Mouse (Mus musculus) heart, embryonic 11.5 days (tissue): ENCODE results near the gene 5730522E02Rik. TPM values are rescaled to one million over a fixed set of nuclear protein-coding genes. Genes with fewer than 3 reads are reported as not detected.

Experiments used
- ATAC-seq: fragments of 200-750 bp; cut with Nextera tagmentation; replicated peaks from 2 replicates; pipeline ENCODE4 v1.8.0; 2017; ENCODE audit warnings: moderate library complexity; ENCODE audit not compliant: insufficient number of reproducible peaks, low FRiP score, low TSS enrichment
- H3K27ac ChIP-seq: fragments of 300-500 bp; sonication (generic); 2 replicates; pipeline ENCODE4 v1.5.1; 2014; ENCODE audit warnings: mild to moderate bottlenecking, low read depth, low read length
- H3K27me3 ChIP-seq: fragments of 300-500 bp; sonication (generic); 2 replicates; pipeline ENCODE4 v1.6.1; 2014; ENCODE audit warnings: mild to moderate bottlenecking, low read length, mixed read lengths; ENCODE audit not compliant: control insufficient read depth, insufficient read depth
- H3K36me3 ChIP-seq: fragments of 300-500 bp; sonication (generic); 2 replicates; pipeline ENCODE4 v1.6.1; 2014; ENCODE audit warnings: mild to moderate bottlenecking, low read length, moderate library complexity, mixed read lengths; ENCODE audit not compliant: control insufficient read depth, insufficient read depth
- H3K4me1 ChIP-seq: fragments of 300-500 bp; sonication (generic); 2 replicates; pipeline ENCODE4 v1.6.1; 2014; ENCODE audit warnings: low read length; ENCODE audit not compliant: control insufficient read depth, insufficient read depth
- H3K4me2 ChIP-seq: fragments of 300-500 bp; sonication (generic); 2 replicates; pipeline ENCODE4 v1.6.1; 2014; ENCODE audit warnings: mild to moderate bottlenecking, moderate library complexity
- H3K4me3 ChIP-seq: fragments of 300-500 bp; sonication (generic); 2 replicates; pipeline ENCODE4 v1.5.1; 2014; ENCODE audit warnings: low read depth, low read length
- H3K9ac ChIP-seq: fragments of 300-500 bp; sonication (generic); 2 replicates; pipeline ENCODE4 v1.6.1; 2014; ENCODE audit warnings: mild to moderate bottlenecking, low read depth, low read length, moderate library complexity
- H3K9me3 ChIP-seq: fragments of 300-500 bp; sonication (generic); replicated peaks from 2 replicates; pipeline ENCODE4 v1.6.1; 2016; ENCODE audit warnings: low read length; ENCODE audit not compliant: control insufficient read depth
- WGBS: fragments of 180-500 bp; shearing (Covaris S2); extraction: QIAGEN DNeasy Blood & Tissue Kit; methylation state at CpG from one replicate; pipeline ENCODE4 v1.1.7; 2014; ENCODE audit not compliant: insufficient replicate concordance; 5-methylcytosine and 5-hydroxymethylcytosine counted together
- polyA plus RNA-seq: library from polyadenylated mRNA; unstranded; fragments of >200 nt; fragmentation: Nextera tagmentation; extraction: Ambion mirVana; gene quantifications from 2 replicates; pipeline ENCODE4 v1.2.1, GENCODE M21; 2014

5730522E02Rik gene
- polyA plus RNA-seq, 1 experiment from 2014 or later, result 1.3 TPM

DNA sequence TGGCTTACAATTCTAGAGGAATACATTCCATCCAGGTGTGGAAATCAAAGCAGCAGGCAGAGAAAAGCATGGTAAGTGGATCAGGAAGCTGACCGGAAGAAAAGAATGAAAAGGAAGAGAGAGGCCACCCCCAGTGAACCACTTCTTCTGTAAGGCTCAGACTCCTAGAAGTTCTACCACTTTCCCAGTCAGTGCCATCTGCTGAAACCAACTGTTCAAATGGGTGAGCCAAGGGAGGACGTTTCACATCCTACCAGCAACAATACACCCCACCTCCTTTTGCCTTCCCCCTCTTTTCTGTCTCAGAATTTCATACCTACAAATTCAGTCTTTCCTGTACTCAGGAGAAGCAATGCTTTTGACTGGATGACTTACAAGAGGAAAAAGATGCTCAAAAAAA is 197.0 kb downstream of the 5730522E02Rik start:
- no peaks in the 10 kb centered on the region for H3K4me1 ChIP-seq
- no peak overlapping the region for H3K9ac ChIP-seq
- no peak for ATAC-seq
- no peaks in the 10 kb centered on the region for H3K36me3 ChIP-seq
- H3K4me3 ChIP-seq, result no peak overlapping the region
- no peak overlapping the region for H3K27ac ChIP-seq
- 60% methylated on average over 2 of the region's 2 CpGs for WGBS
- H3K4me2 ChIP-seq, result no peak overlapping the region
- H3K27me3 ChIP-seq, result no peaks in the 10 kb centered on the region
- no peaks in the 10 kb centered on the region for H3K9me3 ChIP-seq

GRCm38 (mm10) chr11:26004018-26004417 is 206.5 kb downstream of the 5730522E02Rik start:
- no peaks in the 10 kb centered on the region for H3K9me3 ChIP-seq
- H3K9ac ChIP-seq, result no peak overlapping the region
- H3K4me1 ChIP-seq, result no peaks in the 10 kb centered on the region
- no peak overlapping the region for H3K27ac ChIP-seq
- H3K27me3 ChIP-seq, result no peaks in the 10 kb centered on the region
- 79% methylated on average over 4 of the region's 4 CpGs for WGBS
- no peak for ATAC-seq
- H3K4me2 ChIP-seq, result no peak overlapping the region
- H3K36me3 ChIP-seq, result no peaks in the 10 kb centered on the region
- H3K4me3 ChIP-seq, result no peak overlapping the region

DNA sequence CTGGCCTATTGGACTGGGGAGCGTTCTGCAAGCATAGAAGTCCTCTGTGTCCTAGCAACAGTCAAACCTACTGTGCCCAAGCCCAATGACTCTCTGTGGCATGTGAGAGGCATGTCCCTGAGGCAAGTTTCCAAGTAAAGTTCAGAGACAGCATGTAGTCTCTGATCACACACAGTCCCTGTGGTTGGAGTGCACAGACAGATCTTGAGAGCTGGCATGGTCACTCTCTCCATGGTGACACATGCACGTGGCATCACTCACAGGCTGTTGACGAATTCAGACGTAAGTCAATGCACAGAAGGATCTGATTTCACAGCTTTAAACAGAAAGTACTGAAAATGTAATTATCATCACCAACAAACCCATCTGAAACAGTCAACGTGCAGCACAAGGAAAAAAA is 210.8 kb downstream of the 5730522E02Rik start:
- H3K4me3 ChIP-seq, result no peak overlapping the region
- H3K9me3 ChIP-seq, result no peaks in the 10 kb centered on the region
- no peak overlapping the region for H3K4me2 ChIP-seq
- no peaks in the 10 kb centered on the region for H3K27me3 ChIP-seq
- no peaks in the 10 kb centered on the region for H3K36me3 ChIP-seq
- no peaks in the 10 kb centered on the region for H3K4me1 ChIP-seq
- H3K27ac ChIP-seq, result no peak overlapping the region
- no peak for ATAC-seq
- WGBS, result 74% methylated on average over 5 of the region's 5 CpGs
- no peak overlapping the region for H3K9ac ChIP-seq

DNA sequence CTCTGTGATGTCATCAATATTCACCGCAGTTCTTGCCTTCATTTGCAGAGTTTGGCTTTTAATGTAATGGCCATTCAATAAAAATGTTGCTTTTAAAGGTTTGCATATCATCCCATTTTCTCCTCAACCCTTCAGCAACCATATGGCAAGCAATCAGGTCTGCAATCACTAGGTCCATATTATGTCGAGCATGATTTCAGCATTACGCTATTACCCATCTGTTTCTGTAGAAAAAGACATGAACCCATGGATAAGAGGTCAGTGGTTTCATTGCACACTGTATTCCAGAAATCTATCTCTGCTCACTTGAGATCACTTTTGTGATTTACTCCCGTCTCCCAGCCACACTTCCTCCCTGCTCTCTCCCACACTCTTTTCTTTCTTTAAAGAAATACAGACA is 213.1 kb downstream of the 5730522E02Rik start:
- H3K27ac ChIP-seq, result no peak overlapping the region
- H3K9ac ChIP-seq, result no peak overlapping the region
- H3K27me3 ChIP-seq, result no peaks in the 10 kb centered on the region
- H3K4me2 ChIP-seq, result no peak overlapping the region
- H3K4me1 ChIP-seq, result no peaks in the 10 kb centered on the region
- 77% methylated on average over 4 of the region's 4 CpGs for WGBS
- H3K9me3 ChIP-seq, result no peaks in the 10 kb centered on the region
- no peaks in the 10 kb centered on the region for H3K36me3 ChIP-seq
- ATAC-seq, result no peak
- H3K4me3 ChIP-seq, result no peak overlapping the region

DNA sequence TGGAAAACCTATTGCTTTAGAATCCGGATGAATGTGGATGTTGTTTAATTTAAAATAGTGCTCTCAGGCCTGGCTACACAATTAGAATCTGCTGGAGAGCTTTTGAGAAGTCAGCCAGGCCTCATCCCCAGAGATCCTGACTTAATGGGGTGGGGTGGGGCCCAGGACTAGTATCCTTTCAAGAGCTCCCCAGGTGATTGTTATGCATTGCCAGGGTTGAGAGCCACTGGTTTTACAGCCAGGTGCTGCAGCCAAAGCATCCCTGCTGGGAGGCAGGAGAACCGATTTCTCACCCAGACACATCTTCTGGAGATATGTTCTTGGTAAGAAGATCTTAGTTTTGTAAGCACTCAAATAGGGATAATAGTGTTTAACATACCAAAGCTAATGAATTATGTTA is 216.4 kb downstream of the 5730522E02Rik start:
- Histone ChIP-seq H3K4me3 (no peak overlapping the region), H3K9ac (no peak overlapping the region), H3K27me3 (no peaks in the 10 kb centered on the region), H3K4me2 (no peak overlapping the region), H3K27ac (no peak overlapping the region), H3K9me3 (no peaks in the 10 kb centered on the region), H3K36me3 (no peaks in the 10 kb centered on the region), H3K4me1 (no peaks in the 10 kb centered on the region)
- ATAC-seq, result no peak
- 40% methylated on average over 2 of the region's 2 CpGs for WGBS

DNA sequence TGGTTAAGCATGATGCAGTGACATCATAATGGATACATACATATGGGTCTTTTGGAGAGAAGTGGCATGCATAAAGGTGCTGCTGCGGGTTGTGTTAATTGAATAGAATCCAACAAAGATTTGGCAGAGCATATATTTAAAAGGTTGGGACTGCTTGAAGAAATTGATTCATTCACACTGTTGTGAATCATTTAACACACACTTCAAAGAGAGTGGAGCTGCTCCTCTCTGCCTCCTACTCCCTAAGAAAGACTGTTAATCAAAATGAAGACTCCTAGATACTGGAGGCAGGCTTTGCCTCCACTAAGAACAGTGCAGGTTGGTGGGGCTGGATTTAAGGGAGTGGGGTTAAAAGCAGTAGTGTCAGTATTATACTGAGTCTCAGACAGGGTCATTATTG is 218.3 kb downstream of the 5730522E02Rik start:
- Histone ChIP-seq H3K4me3 (no peak overlapping the region), H3K4me2 (no peak overlapping the region), H3K9me3 (no peaks in the 10 kb centered on the region), H3K9ac (no peak overlapping the region), H3K27ac (no peak overlapping the region), H3K36me3 (no peaks in the 10 kb centered on the region), H3K27me3 (no peaks in the 10 kb centered on the region), H3K4me1 (no peaks in the 10 kb centered on the region)
- 89% methylated on average over 1 of the region's 1 CpGs for WGBS
- no peak for ATAC-seq

- Histone ChIP-seq H3K36me3 (no peaks in the 10 kb centered on the region), H3K9ac (no peak overlapping the region), H3K27ac (no peak overlapping the region), H3K4me1 (no peaks in the 10 kb centered on the region), H3K27me3 (no peaks in the 10 kb centered on the region), H3K4me3 (no peak overlapping the region), H3K9me3 (no peaks in the 10 kb centered on the region), H3K4me2 (no peak overlapping the region)
- ATAC-seq, result no peak
- whole genome bisulfite sequencing, result 70% methylated on average over 5 of the region's 5 CpGs
These were observed 231.8 kb downstream of the 5730522E02Rik start for GRCm38 (mm10) chr11:25978736-25979276.

DNA sequence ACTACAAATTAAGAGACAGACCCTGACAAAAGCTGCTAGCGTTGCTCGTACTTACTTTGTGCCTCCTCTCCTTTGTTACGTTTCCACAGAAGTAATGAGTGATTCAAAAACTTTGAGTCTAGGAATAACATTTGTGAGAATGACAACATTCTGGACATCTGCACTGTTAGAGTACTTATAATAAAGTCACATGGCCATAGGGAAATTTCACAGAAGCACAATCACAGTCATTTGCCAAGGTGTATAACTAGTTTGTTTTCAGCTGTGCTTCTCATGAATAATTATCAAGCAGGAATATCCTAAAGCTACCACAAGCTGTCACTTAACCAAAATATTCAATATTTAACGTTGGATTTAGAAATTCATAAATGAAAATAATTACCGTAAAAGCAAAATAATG is 269.1 kb downstream of the 5730522E02Rik start:
- no peak for ATAC-seq
- no peaks in the 10 kb centered on the region for H3K4me1 ChIP-seq
- no peaks in the 10 kb centered on the region for H3K9me3 ChIP-seq
- WGBS, result 86% methylated on average over 5 of the region's 5 CpGs
- no peaks in the 10 kb centered on the region for H3K27me3 ChIP-seq
- H3K4me3 ChIP-seq, result no peak overlapping the region
- no peak overlapping the region for H3K9ac ChIP-seq
- no peak overlapping the region for H3K4me2 ChIP-seq
- H3K27ac ChIP-seq, result no peak overlapping the region
- H3K36me3 ChIP-seq, result no peaks in the 10 kb centered on the region

DNA sequence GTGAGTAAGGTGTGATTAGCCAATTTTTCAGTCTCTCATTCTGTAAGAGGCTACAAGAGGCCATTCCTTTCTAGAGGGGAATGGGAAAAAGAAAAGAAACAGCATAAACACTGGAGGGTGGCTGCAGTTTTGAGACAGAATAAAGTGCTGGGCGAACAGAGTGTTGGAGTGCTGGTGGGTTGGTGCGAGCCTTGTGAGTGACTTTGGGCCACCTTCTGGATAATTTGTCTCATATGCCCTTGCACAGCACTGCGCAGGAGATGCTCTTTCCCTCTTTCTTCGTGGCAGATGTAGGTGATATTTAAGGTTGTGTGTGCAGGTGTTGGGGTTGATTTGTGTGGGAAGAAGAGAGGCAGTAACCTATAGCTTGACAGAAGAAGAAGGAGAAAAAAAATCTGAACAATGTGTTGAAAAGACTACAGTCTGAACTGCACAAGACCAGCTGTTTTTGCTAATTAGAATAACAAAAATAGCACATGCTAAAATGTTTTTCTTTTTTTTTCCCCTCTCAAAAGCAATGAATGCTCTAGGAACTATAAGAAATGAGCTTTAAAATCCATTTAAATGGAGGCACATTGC is 269.8 kb downstream of the 5730522E02Rik start:
- no peaks in the 10 kb centered on the region for H3K9me3 ChIP-seq
- H3K36me3 ChIP-seq, result no peaks in the 10 kb centered on the region
- H3K4me1 ChIP-seq, result no peaks in the 10 kb centered on the region
- no peak overlapping the region for H3K27ac ChIP-seq
- WGBS, result 79% methylated on average over 4 of the region's 4 CpGs
- no peak overlapping the region for H3K4me2 ChIP-seq
- H3K27me3 ChIP-seq, result no peaks in the 10 kb centered on the region
- no peak for ATAC-seq
- H3K4me3 ChIP-seq, result no peak overlapping the region
- H3K9ac ChIP-seq, result no peak overlapping the region
